Mouse (Mus musculus): ENCODE data around the gene Egfl8. TPM values are rescaled to one million over a fixed set of nuclear protein-coding genes. Genes with fewer than 3 reads are reported as not detected.

Egfl8 gene
- total RNA-seq (2015; ENCODE audit: low replicate concordance) = 3.2 TPM in 1 of 2 replicates, not detected in the other
- total RNA-seq (2017; ENCODE audit: low replicate concordance) = not detected in 2 replicates

- no peak for ATAC-seq (replicated peaks; ENCODE audit: low FRiP score, poor library complexity, severe bottlenecking)
Observed at GRCm38 (mm10) chr17:34615871-34616270, at the start of gene Egfl8. Gene Egfl8 (minus strand): TSS chr17:34615971.

- ATAC-seq (replicated peaks; ENCODE audit: low FRiP score, poor library complexity, severe bottlenecking) = no peak
Observed at GRCm38 (mm10) chr17:34664472-34664871, 48.7 kb upstream of the Egfl8 start.

GRCm38 (mm10) chr17:34663558-34663957, 47.8 kb upstream of the Egfl8 start:
- no peak for ATAC-seq (replicated peaks; ENCODE audit: low FRiP score, poor library complexity, severe bottlenecking)

- no peak for ATAC-seq (replicated peaks; ENCODE audit: low FRiP score, poor library complexity, severe bottlenecking)
Observed at GRCm38 (mm10) chr17:34662978-34663377, 47.2 kb upstream of the Egfl8 start.

GRCm38 (mm10) chr17:34662468-34662867, 46.7 kb upstream of the Egfl8 start:
- ATAC-seq (replicated peaks; ENCODE audit: low FRiP score, poor library complexity, severe bottlenecking) = no peak

GRCm38 (mm10) chr17:34661121-34661591, 45.4 kb upstream of the Egfl8 start:
- ATAC-seq (replicated peaks; ENCODE audit: low FRiP score, poor library complexity, severe bottlenecking) = no peak

- ATAC-seq (replicated peaks; ENCODE audit: low FRiP score, poor library complexity, severe bottlenecking) = no peak
Observed at GRCm38 (mm10) chr17:34660259-34660820, 44.6 kb upstream of the Egfl8 start.

- ATAC-seq (replicated peaks; ENCODE audit: low FRiP score, poor library complexity, severe bottlenecking) = no peak
Observed at GRCm38 (mm10) chr17:34659897-34660214, 44.1 kb upstream of the Egfl8 start.

GRCm38 (mm10) chr17:34659181-34659896, 43.6 kb upstream of the Egfl8 start:
- ATAC-seq (replicated peaks; ENCODE audit: low FRiP score, poor library complexity, severe bottlenecking) = no peak

GRCm38 (mm10) chr17:34658591-34658990, 42.8 kb upstream of the Egfl8 start:
- ATAC-seq (replicated peaks; ENCODE audit: low FRiP score, poor library complexity, severe bottlenecking) = no peak

- ATAC-seq (replicated peaks; ENCODE audit: low FRiP score, poor library complexity, severe bottlenecking) = no peak
Observed at GRCm38 (mm10) chr17:34658145-34658544, 42.4 kb upstream of the Egfl8 start.

GRCm38 (mm10) chr17:34657271-34657670, 41.5 kb upstream of the Egfl8 start:
- ATAC-seq (replicated peaks; ENCODE audit: low FRiP score, poor library complexity, severe bottlenecking) = no peak

GRCm38 (mm10) chr17:34656666-34657065, 40.9 kb upstream of the Egfl8 start:
- ATAC-seq (replicated peaks; ENCODE audit: low FRiP score, poor library complexity, severe bottlenecking) = no peak

- ATAC-seq (replicated peaks; ENCODE audit: low FRiP score, poor library complexity, severe bottlenecking) = no peak
Observed at GRCm38 (mm10) chr17:34655581-34655991, 39.8 kb upstream of the Egfl8 start.

GRCm38 (mm10) chr17:34655160-34655559, 39.4 kb upstream of the Egfl8 start:
- no peak for ATAC-seq (replicated peaks; ENCODE audit: low FRiP score, poor library complexity, severe bottlenecking)

- ATAC-seq (replicated peaks; ENCODE audit: low FRiP score, poor library complexity, severe bottlenecking) = no peak
Observed at GRCm38 (mm10) chr17:34654392-34654791, 38.6 kb upstream of the Egfl8 start.

- 0 out of 2 replicates have a peak, but pooled peaks have one; percentile 51 for ATAC-seq (replicated peaks; ENCODE audit: low FRiP score, poor library complexity, severe bottlenecking)
Observed at GRCm38 (mm10) chr17:34653746-34654285, 38.0 kb upstream of the Egfl8 start.

GRCm38 (mm10) chr17:34652985-34653384, 37.2 kb upstream of the Egfl8 start:
- ATAC-seq (replicated peaks; ENCODE audit: low FRiP score, poor library complexity, severe bottlenecking) = no peak

- no peak for ATAC-seq (replicated peaks; ENCODE audit: low FRiP score, poor library complexity, severe bottlenecking)
Observed at GRCm38 (mm10) chr17:34652546-34652945, 36.8 kb upstream of the Egfl8 start.

- ATAC-seq (replicated peaks; ENCODE audit: low FRiP score, poor library complexity, severe bottlenecking) = no peak
Observed at GRCm38 (mm10) chr17:34651507-34652221, 35.9 kb upstream of the Egfl8 start.

- ATAC-seq (replicated peaks; ENCODE audit: low FRiP score, poor library complexity, severe bottlenecking) = no peak
Observed at GRCm38 (mm10) chr17:34650781-34651180, 35.0 kb upstream of the Egfl8 start.
